8 mouse cellular contexts compared by ENCODE assay signal in the genomic region with DNA sequence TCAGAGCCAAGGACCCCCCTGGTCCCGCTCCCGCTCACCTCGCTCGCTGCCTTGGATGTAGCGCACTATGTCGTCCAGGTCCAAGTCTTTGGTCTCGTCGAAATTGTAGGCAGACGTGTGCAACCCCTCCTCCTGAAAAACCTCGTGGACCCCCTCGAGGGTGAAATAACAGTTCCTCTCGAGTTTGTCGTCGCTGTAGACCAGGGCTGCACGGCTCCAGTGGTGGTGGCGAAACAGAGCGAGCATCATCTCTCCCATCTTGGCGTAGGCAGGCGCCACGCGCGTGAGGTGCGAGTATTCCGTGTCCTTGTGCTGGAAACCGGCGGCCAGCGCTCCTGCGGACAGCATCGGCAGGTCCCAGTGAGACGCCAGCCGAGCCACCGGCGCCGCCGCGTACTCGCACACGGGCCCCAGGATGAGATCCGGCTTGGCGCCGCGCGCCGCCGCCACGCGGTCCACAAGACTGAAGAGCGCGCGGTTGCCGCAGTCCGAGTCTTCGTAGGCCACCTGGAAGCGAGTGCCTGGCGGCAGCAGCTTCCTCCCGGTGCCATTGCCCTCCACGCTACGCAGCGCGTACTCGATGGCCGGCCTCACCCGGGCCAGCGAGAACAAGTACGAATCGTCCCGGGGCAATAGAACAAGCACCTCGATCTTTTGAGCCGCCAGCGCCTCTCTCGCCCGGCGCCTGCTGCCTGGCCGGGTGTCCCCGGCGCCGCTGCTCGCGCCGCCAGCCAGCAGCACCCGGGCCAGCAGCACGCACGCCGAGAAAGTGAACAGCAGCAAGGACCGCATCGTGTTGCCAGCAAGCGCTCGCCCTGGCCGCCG. TPM values are rescaled to one million over a fixed set of nuclear protein-coding genes. Genes with fewer than 3 reads are reported as not detected.
DNase-seq lines count a peak whose midpoint lies in the region; ATAC-seq lines count a peak whose summit lies in the region.

No protein-coding gene starts in this region.

- peak overlapping the region; percentile 64 for H3K27ac ChIP-seq in embryonic facial prominence, embryonic 13.5 days
- peak overlapping the region; percentile 76 for H3K27ac ChIP-seq in heart, embryonic 16.5 days (ENCODE audit: low read length)

- peak overlapping the region; percentile 95 for H3K4me2 ChIP-seq in embryonic facial prominence, embryonic 13.5 days
- peak overlapping the region; percentile 93 for H3K4me2 ChIP-seq in heart, embryonic 16.5 days (ENCODE audit: low read depth, low read length)

- H3K4me1 ChIP-seq in megakaryocyte, embryonic 14.5 days: peaks cover 37% of the 10 kb centered on the region
- H3K4me1 ChIP-seq in embryonic facial prominence, embryonic 13.5 days: peaks cover 32% of the 10 kb centered on the region
- peaks cover 17% of the 10 kb centered on the region for H3K4me1 ChIP-seq in heart, embryonic 16.5 days (ENCODE audit: control insufficient read depth, insufficient read depth, low read length)

- no peak for ATAC-seq in megakaryocyte, adult 5-6 weeks (ENCODE audit: poor library complexity, severe bottlenecking)
- no peak for ATAC-seq in embryonic facial prominence, embryonic 13.5 days (ENCODE audit: insufficient number of reproducible peaks, insufficient read depth, low FRiP score, low TSS enrichment, low read depth)
- no peak for ATAC-seq in heart, embryonic 16.5 days (replicated peaks; ENCODE audit: extremely low read depth, insufficient read depth, low FRiP score)

- peak; percentile 48 for DNase-seq in kidney, postnatal 14 days
- peak; percentile 40 to 59 for DNase-seq in lung, postnatal 4 days
- peak; percentile 44 for DNase-seq in right cerebral cortex, postnatal 4 days
- no peak for DNase-seq in spleen, postnatal 36 days (ENCODE audit: low spot score in 2 of 2)

- H3K36me3 ChIP-seq in megakaryocyte, embryonic 14.5 days (replicated peaks; ENCODE audit: low read length): no peaks in the 10 kb centered on the region
- no peaks in the 10 kb centered on the region for H3K36me3 ChIP-seq in embryonic facial prominence, embryonic 13.5 days
- H3K36me3 ChIP-seq in heart, embryonic 16.5 days (ENCODE audit: control insufficient read depth, insufficient read depth): no peaks in the 10 kb centered on the region

- H3K9me3 ChIP-seq in megakaryocyte, embryonic 14.5 days: no peaks in the 10 kb centered on the region; the same call in 1 of the 2 replicates
- H3K9me3 ChIP-seq in embryonic facial prominence, embryonic 13.5 days: no peaks in the 10 kb centered on the region
- no peaks in the 10 kb centered on the region for H3K9me3 ChIP-seq in heart, embryonic 16.5 days (replicated peaks; ENCODE audit: control insufficient read depth, low read length)

- peak overlapping the region; percentile 82 for H3K4me3 ChIP-seq in megakaryocyte, embryonic 14.5 days (replicated peaks)
- H3K4me3 ChIP-seq in embryonic facial prominence, embryonic 13.5 days: peak overlapping the region; percentile 58
- H3K4me3 ChIP-seq in heart, embryonic 16.5 days (ENCODE audit: low read length): peak overlapping the region; percentile 72

- H3K27me3 ChIP-seq in megakaryocyte, embryonic 14.5 days (replicated peaks): peaks cover 75% of the 10 kb centered on the region
- peaks cover 62% of the 10 kb centered on the region for H3K27me3 ChIP-seq in embryonic facial prominence, embryonic 13.5 days
- H3K27me3 ChIP-seq in heart, embryonic 16.5 days (ENCODE audit: control insufficient read depth, insufficient read depth, low read length): 0 out of 2 replicates have a peak, but pooled peaks cover 9% of the 10 kb centered on the region

- peak overlapping the region; percentile 76 for H3K9ac ChIP-seq in embryonic facial prominence, embryonic 13.5 days
- H3K9ac ChIP-seq in heart, embryonic 16.5 days (ENCODE audit: low read length): peak overlapping the region; percentile 69

- WGBS in embryonic facial prominence, embryonic 13.5 days: under 1% methylated on average over 89 of the region's 90 CpGs
- under 1% methylated on average over 90 of the region's 90 CpGs for WGBS in heart, embryonic 16.5 days

RNA-seq across cellular contexts. Expression of a gene that starts 2.0 kb away (rescaled TPM):
- polyA plus RNA-seq in megakaryocyte, embryonic 14.5 days (2012; ENCODE audit: insufficient read depth, low replicate concordance): not detected in 2 replicates
- total RNA-seq in megakaryocyte, adult 5-6 weeks (2015): not detected in 2 replicates
- total RNA-seq in megakaryocyte, adult 5-6 weeks (2017): not detected in 2 replicates
- polyA plus RNA-seq in embryonic facial prominence, embryonic 13.5 days (2015; fragmentation: Nextera tagmentation; extraction: Ambion mirVana): 5.1 and 5.8 TPM in 2 replicates
- 7.6 and 8.1 TPM in 2 replicates for polyA plus RNA-seq in heart, embryonic 16.5 days (2015; fragmentation: Nextera tagmentation; extraction: Ambion mirVana)

Comparison
In these comparisons a context has a peak if more than half of its experiments do, and no peak if none do; other contexts are left out.
1. DNase-seq: peak in kidney, postnatal 14 days (single experiment), lung, postnatal 4 days (2 of 2) and right cerebral cortex, postnatal 4 days (single experiment); none in spleen, postnatal 36 days (0 of 2).
2. Peak in every context shown above with its lines, with median percentiles within 50 percentile points of each other: H3K4me3 ChIP-seq.